Mouse (Mus musculus): ENCODE results near the gene Slc7a8. TPM values are rescaled to one million over a fixed set of nuclear protein-coding genes. Genes with fewer than 3 reads are reported as not detected.

Slc7a8 gene
- polyA plus RNA-seq, 1 experiment = 4.5 TPM

DNA sequence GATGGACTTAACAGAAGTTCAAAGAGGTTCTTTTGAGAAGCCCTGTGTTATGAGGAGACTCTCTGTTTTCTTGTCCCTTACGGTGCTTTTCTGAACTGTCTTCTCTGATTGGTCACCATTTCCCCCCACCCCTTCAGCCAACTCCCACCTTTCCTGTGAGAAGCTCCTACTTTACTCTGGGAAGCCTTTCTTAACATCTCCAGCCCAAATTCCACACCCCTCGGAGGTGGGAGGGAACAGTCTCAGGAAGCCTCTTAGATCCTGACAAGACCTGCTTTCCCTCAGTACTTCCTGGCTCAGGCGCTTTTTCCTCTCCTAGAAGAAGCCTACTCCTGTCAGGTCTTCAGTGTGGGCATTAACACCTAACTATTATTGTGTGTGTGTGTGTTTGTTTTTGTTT, 82.2 kb downstream of the Slc7a8 start:
- Histone ChIP-seq H3K27ac (ENCODE audit: control insufficient read depth, insufficient read depth, low read depth, low read length, poor library complexity) (no peak overlapping the region), H3K4me3 (replicated peaks; ENCODE audit: control insufficient read depth, low read depth, low read length) (no peak overlapping the region), H3K4me1 (ENCODE audit: control insufficient read depth, insufficient read depth, low read length) (peaks cover 1% of the 10 kb centered on the region; the same call in 1 of the 2 replicates)
- TF ChIP-seq CTCF (IDR thresholded peaks at IDR 0.05; ENCODE audit: control insufficient read depth, insufficient read depth, low read length) (no peak), POLR2A (IDR thresholded peaks at IDR 0.05; ENCODE audit: borderline replicate concordance, control insufficient read depth, low read depth, low read length) (no peak)
- WGBS = 76% methylated on average over 3 of the region's 3 CpGs

DNA sequence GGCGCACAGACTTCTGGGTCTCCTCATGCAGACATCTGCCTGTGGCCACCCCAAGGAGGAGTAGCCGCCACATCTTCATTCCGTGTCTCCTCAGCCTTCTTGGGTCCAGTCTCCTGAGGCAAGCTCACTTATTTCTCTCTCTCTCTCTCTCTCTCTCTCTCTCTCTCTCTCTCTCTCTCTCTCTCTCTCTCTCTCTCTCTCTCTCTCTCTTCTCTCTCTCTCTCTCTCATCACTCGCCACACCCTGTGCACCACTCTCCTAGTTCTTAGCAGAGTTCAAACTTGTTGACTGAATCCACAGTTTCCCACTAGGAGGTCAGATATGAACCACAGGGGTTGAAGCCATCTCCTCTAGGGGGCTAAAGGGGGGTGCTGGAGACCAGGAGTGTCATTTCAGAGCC, 83.0 kb downstream of the Slc7a8 start, which contains the start of gene Gm29776:
Gene Gm29776 (minus strand): TSS at position 101 of the 400 bp plus-strand sequence.
- Histone ChIP-seq H3K27ac (ENCODE audit: control insufficient read depth, insufficient read depth, low read depth, low read length, poor library complexity) (no peak within 1 kb of the TSS), H3K4me3 (replicated peaks; ENCODE audit: control insufficient read depth, low read depth, low read length) (no peak within 1 kb of the TSS), H3K4me1 (ENCODE audit: control insufficient read depth, insufficient read depth, low read length) (no peaks in the 10 kb centered on the region; the same call in 1 of the 2 replicates)
- WGBS = 87% methylated on average over 4 of the region's 4 CpGs
- TF ChIP-seq CTCF (IDR thresholded peaks at IDR 0.05; ENCODE audit: control insufficient read depth, insufficient read depth, low read length) (no peak), POLR2A (IDR thresholded peaks at IDR 0.05; ENCODE audit: borderline replicate concordance, control insufficient read depth, low read depth, low read length) (no peak)

DNA sequence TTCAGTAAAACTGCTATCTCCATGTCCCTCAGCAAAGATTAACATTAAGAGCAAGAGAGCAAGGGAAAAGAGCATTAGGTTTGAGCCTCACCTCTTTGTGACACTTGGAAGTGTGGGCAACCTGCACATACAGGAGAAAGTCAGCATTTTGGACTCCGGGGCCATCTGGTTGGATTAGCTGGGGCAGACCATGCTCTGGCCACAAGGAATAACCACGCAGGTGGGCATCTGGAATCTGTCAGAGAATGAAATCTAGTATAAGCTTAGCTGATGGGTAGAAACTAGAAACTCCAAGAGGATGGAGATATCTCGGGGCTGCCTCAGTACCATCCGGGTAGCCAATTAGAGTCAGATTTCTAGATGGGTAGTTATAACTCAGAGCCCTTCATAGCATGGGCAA, 85.0 kb downstream of the Slc7a8 start:
- TF ChIP-seq CTCF (IDR thresholded peaks at IDR 0.05; ENCODE audit: control insufficient read depth, insufficient read depth, low read length) (no peak), POLR2A (IDR thresholded peaks at IDR 0.05; ENCODE audit: borderline replicate concordance, control insufficient read depth, low read depth, low read length) (no peak)
- no peak overlapping the region for H3K27ac ChIP-seq (ENCODE audit: control insufficient read depth, insufficient read depth, low read depth, low read length, poor library complexity)
- 86% methylated on average over 4 of the region's 4 CpGs for WGBS
- no peak overlapping the region for H3K4me3 ChIP-seq (replicated peaks; ENCODE audit: control insufficient read depth, low read depth, low read length)
- no peaks in the 10 kb centered on the region; the same call in 1 of the 2 replicates for H3K4me1 ChIP-seq (ENCODE audit: control insufficient read depth, insufficient read depth, low read length)

DNA sequence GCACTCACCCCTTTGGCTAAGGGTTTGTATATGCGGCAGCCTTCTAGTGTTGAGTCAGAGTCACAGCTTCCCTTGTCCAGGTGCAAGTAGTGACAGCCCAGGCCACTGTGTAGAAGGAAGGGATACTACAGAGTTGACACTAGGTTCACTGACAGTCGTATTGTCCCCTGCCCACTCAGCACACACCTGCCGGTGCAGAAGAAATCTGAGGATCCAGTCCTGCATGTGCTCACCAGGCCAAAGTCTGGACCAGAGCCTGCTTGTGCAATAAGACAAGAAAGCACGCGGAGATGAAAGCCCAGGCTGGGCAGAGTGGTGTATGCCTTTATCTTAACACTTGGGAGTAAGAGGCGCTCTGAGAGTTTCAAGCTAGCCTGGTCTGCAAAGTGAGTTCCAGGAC, 86.7 kb downstream of the Slc7a8 start:
- TF ChIP-seq CTCF (IDR thresholded peaks at IDR 0.05; ENCODE audit: control insufficient read depth, insufficient read depth, low read length) (no peak), POLR2A (IDR thresholded peaks at IDR 0.05; ENCODE audit: borderline replicate concordance, control insufficient read depth, low read depth, low read length) (no peak)
- 41% methylated on average over 6 of the region's 6 CpGs for WGBS
- Histone ChIP-seq H3K27ac (ENCODE audit: control insufficient read depth, insufficient read depth, low read depth, low read length, poor library complexity) (no peak overlapping the region), H3K4me3 (replicated peaks; ENCODE audit: control insufficient read depth, low read depth, low read length) (no peak overlapping the region), H3K4me1 (ENCODE audit: control insufficient read depth, insufficient read depth, low read length) (no peaks in the 10 kb centered on the region; the same call in 1 of the 2 replicates)

- H3K4me1 ChIP-seq (ENCODE audit: control insufficient read depth, insufficient read depth, low read length) = no peaks in the 10 kb centered on the region
- peak overlapping the region; percentile 97; the same call in 1 of the 2 replicates for H3K27ac ChIP-seq (ENCODE audit: control insufficient read depth, insufficient read depth, low read depth, low read length, poor library complexity)
- H3K4me3 ChIP-seq (replicated peaks; ENCODE audit: control insufficient read depth, low read depth, low read length) = peak overlapping the region; percentile 86
- 2% methylated on average over 8 of the region's 8 CpGs for WGBS
- no peak for TF ChIP-seq POLR2A (IDR thresholded peaks at IDR 0.05; ENCODE audit: borderline replicate concordance, control insufficient read depth, low read depth, low read length)
Observed at GRCm38 (mm10) chr14:54687251-54687650, 94.5 kb downstream of the Slc7a8 start.

GRCm38 (mm10) chr14:54686522-54687143, 95.1 kb downstream of the Slc7a8 start, which contains the start of gene Acin1:
Gene Acin1, minus strand, starts transcription at chr14:54686931.
- TF ChIP-seq POLR2A (IDR thresholded peaks at IDR 0.05; ENCODE audit: borderline replicate concordance, control insufficient read depth, low read depth, low read length) (peak; percentile 92), CTCF (IDR thresholded peaks at IDR 0.05; ENCODE audit: control insufficient read depth, insufficient read depth, low read length) (no peak)
- H3K4me1 ChIP-seq (ENCODE audit: control insufficient read depth, insufficient read depth, low read length) = no peaks in the 10 kb centered on the region
- H3K27ac ChIP-seq (ENCODE audit: control insufficient read depth, insufficient read depth, low read depth, low read length, poor library complexity) = peak within 1 kb of the TSS; percentile 97
- H3K4me3 ChIP-seq (replicated peaks; ENCODE audit: control insufficient read depth, low read depth, low read length) = peak within 1 kb of the TSS; percentile 86
- WGBS = under 1% methylated on average over 44 of the region's 44 CpGs

DNA sequence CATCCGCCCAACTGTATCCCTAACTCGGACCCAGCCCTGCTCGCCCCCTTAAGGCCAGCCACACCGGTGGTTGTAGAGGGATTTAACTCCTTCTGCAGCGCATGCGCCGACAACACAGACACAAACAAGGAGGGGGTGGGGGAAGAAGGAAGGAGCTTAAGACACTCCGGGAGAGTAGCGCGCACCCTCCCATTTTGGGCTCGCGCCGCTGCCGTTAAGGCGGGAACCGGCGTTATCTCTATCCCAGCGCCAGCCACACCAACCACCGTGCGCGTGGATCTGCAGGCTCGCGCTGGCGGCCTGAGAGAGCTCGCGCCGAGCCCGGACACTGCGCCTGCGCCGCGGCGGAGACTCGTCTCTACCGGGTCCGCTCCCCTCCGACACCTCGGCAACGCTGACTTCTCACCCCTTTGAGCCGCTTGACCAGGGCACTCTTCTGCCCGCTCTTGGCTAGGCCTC, 95.7 kb downstream of the Slc7a8 start, which contains the start of gene 1700123O20Rik:
Gene 1700123O20Rik (plus strand): TSS at position 154 of the 459 bp plus-strand sequence.
- WGBS = under 1% methylated on average over 41 of the region's 41 CpGs
- Histone ChIP-seq H3K27ac (ENCODE audit: control insufficient read depth, insufficient read depth, low read depth, low read length, poor library complexity) (peak within 1 kb of the TSS; percentile 97), H3K4me1 (ENCODE audit: control insufficient read depth, insufficient read depth, low read length) (no peaks in the 10 kb centered on the region), H3K4me3 (replicated peaks; ENCODE audit: control insufficient read depth, low read depth, low read length) (peak within 1 kb of the TSS; percentile 86)
- no peak; the same call in 1 of the 2 replicates for TF ChIP-seq POLR2A (IDR thresholded peaks at IDR 0.05; ENCODE audit: borderline replicate concordance, control insufficient read depth, low read depth, low read length)
- TF ChIP-seq CTCF (IDR thresholded peaks at IDR 0.05; ENCODE audit: control insufficient read depth, insufficient read depth, low read length) = peak; percentile 25; the same call in 1 of the 2 replicates

DNA sequence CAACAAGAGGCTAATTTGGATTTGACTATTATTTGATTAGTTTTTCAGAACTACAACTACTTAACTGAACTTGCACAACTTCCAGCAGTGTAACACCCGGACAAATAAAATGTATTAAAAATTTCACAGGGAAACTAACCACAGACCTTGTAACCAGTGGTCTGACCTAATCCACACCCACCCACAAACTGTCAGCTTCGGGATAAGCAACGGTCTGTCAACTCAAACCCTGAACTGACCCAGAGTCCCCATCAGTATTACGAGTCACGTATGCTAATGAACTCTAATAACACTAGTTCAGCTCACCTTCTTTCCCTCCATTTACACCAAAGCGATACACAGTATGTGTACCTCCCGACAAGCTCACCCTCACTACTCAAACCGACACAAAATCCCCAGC, 96.3 kb downstream of the Slc7a8 start:
- H3K27ac ChIP-seq (ENCODE audit: control insufficient read depth, insufficient read depth, low read depth, low read length, poor library complexity) = peak overlapping the region; percentile 97; the same call in 1 of the 2 replicates
- TF ChIP-seq CTCF (IDR thresholded peaks at IDR 0.05; ENCODE audit: control insufficient read depth, insufficient read depth, low read length) = no peak
- TF ChIP-seq POLR2A (IDR thresholded peaks at IDR 0.05; ENCODE audit: borderline replicate concordance, control insufficient read depth, low read depth, low read length) = no peak
- H3K4me1 ChIP-seq (ENCODE audit: control insufficient read depth, insufficient read depth, low read length) = no peaks in the 10 kb centered on the region
- H3K4me3 ChIP-seq (replicated peaks; ENCODE audit: control insufficient read depth, low read depth, low read length) = peak overlapping the region; percentile 86
- WGBS = under 1% methylated on average over 8 of the region's 8 CpGs

All from bone marrow, adult 2 months (tissue).